Mouse (Mus musculus): ENCODE measurements at regions not wholly inside any gene's neighbourhood (a gene's known extent, or its start where the extent isn't known, plus 50 kb on each side); places are given as distances from the start of the nearest gene placed in this dataset.

- H3K4me3 ChIP-seq (ENCODE audit: low read depth, low read length): no peak overlapping the region
- no peaks in the 10 kb centered on the region for H3K4me1 ChIP-seq (ENCODE audit: insufficient read depth, low read depth, low read length)
- TF ChIP-seq CTCF (IDR thresholded peaks at IDR 0.05) (no peak), EP300 (IDR thresholded peaks at IDR 0.05) (no peak)
- H3K9me3 ChIP-seq (ENCODE audit: low read length): no peaks in the 10 kb centered on the region
- H3K27me3 ChIP-seq (replicated peaks; ENCODE audit: insufficient read depth, low read length): no peaks in the 10 kb centered on the region
- H3K27ac ChIP-seq (ENCODE audit: low read length): no peak overlapping the region
- H3K4me2 ChIP-seq (replicated peaks; ENCODE audit: low read depth, low read length): no peak overlapping the region
- H3K36me3 ChIP-seq (ENCODE audit: insufficient read depth, low read length): no peaks in the 10 kb centered on the region
- H3K9ac ChIP-seq (replicated peaks; ENCODE audit: low read depth): no peak overlapping the region
- 50% methylated on average over 4 of the region's 4 CpGs for WGBS
- ATAC-seq: no peak
- DNase-seq (ENCODE audit: low spot score): no peak
These were observed 85.6 kb downstream of the Fgf18 start for GRCm38 (mm10) chr11:33061570-33061969.

GRCm38 (mm10) chr11:33060352-33060751, 86.8 kb downstream of the Fgf18 start:
- no peaks in the 10 kb centered on the region for H3K27me3 ChIP-seq (replicated peaks; ENCODE audit: insufficient read depth, low read length)
- no peaks in the 10 kb centered on the region for H3K4me1 ChIP-seq (ENCODE audit: insufficient read depth, low read depth, low read length)
- no peaks in the 10 kb centered on the region for H3K9me3 ChIP-seq (ENCODE audit: low read length)
- no peak overlapping the region for H3K4me3 ChIP-seq (ENCODE audit: low read depth, low read length)
- no peak overlapping the region for H3K27ac ChIP-seq (ENCODE audit: low read length)
- H3K9ac ChIP-seq (replicated peaks; ENCODE audit: low read depth): no peak overlapping the region
- H3K4me2 ChIP-seq (replicated peaks; ENCODE audit: low read depth, low read length): no peak overlapping the region
- ATAC-seq: no peak
- DNase-seq (ENCODE audit: low spot score): no peak
- TF ChIP-seq EP300 (IDR thresholded peaks at IDR 0.05) (no peak), CTCF (IDR thresholded peaks at IDR 0.05) (no peak)
- 61% methylated on average over 3 of the region's 3 CpGs for WGBS
- no peaks in the 10 kb centered on the region for H3K36me3 ChIP-seq (ENCODE audit: insufficient read depth, low read length)

GRCm38 (mm10) chr11:33050216-33050615, 97.0 kb downstream of the Fgf18 start:
- no peaks in the 10 kb centered on the region for H3K9me3 ChIP-seq (ENCODE audit: low read length)
- H3K9ac ChIP-seq (replicated peaks; ENCODE audit: low read depth): no peak overlapping the region
- ATAC-seq: no peak
- no peaks in the 10 kb centered on the region for H3K27me3 ChIP-seq (replicated peaks; ENCODE audit: insufficient read depth, low read length)
- no peaks in the 10 kb centered on the region for H3K4me1 ChIP-seq (ENCODE audit: insufficient read depth, low read depth, low read length)
- TF ChIP-seq EP300 (IDR thresholded peaks at IDR 0.05) (no peak), CTCF (IDR thresholded peaks at IDR 0.05) (no peak)
- no peak overlapping the region for H3K4me2 ChIP-seq (replicated peaks; ENCODE audit: low read depth, low read length)
- H3K4me3 ChIP-seq (ENCODE audit: low read depth, low read length): no peak overlapping the region
- H3K27ac ChIP-seq (ENCODE audit: low read length): no peak overlapping the region
- WGBS: 69% methylated on average over 12 of the region's 12 CpGs
- DNase-seq (ENCODE audit: low spot score): no peak
- no peaks in the 10 kb centered on the region for H3K36me3 ChIP-seq (ENCODE audit: insufficient read depth, low read length)

- no peak for DNase-seq (ENCODE audit: low spot score)
- no peak overlapping the region for H3K9ac ChIP-seq (replicated peaks; ENCODE audit: low read depth)
- no peak overlapping the region for H3K4me3 ChIP-seq (ENCODE audit: low read depth, low read length)
- H3K36me3 ChIP-seq (ENCODE audit: insufficient read depth, low read length): no peaks in the 10 kb centered on the region
- 76% methylated on average over 10 of the region's 10 CpGs for WGBS
- no peak for ATAC-seq
- H3K9me3 ChIP-seq (ENCODE audit: low read length): no peaks in the 10 kb centered on the region
- TF ChIP-seq EP300 (IDR thresholded peaks at IDR 0.05): no peak
- no peak for TF ChIP-seq CTCF (IDR thresholded peaks at IDR 0.05)
- no peaks in the 10 kb centered on the region for H3K4me1 ChIP-seq (ENCODE audit: insufficient read depth, low read depth, low read length)
- no peak overlapping the region for H3K27ac ChIP-seq (ENCODE audit: low read length)
- H3K4me2 ChIP-seq (replicated peaks; ENCODE audit: low read depth, low read length): no peak overlapping the region
- no peaks in the 10 kb centered on the region for H3K27me3 ChIP-seq (replicated peaks; ENCODE audit: insufficient read depth, low read length)
These were observed 107.1 kb downstream of the Fgf18 start for GRCm38 (mm10) chr11:33039854-33040792.

DNA sequence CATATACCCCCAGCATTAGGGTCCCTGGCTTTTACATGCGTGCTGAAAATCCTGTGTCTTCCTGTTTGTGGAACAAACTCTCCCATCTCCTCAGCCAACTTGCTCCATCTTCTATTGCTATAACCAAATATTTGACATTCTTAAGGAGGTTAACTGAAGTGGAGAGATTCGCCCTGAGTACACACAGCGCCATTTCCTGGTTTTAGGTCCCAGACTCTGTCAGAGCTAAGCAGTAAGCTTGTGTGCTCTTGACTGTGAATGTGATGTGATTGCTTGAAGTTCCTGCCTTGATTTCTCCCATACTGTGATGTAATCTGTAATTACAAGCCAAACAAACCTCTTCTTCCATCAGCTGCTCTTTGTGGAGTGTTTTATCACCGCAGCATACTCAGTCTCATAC, 110.8 kb downstream of the Fgf18 start:
- no peaks in the 10 kb centered on the region for H3K4me1 ChIP-seq (ENCODE audit: insufficient read depth, low read depth, low read length)
- 53% methylated on average over 4 of the region's 4 CpGs for whole genome bisulfite sequencing
- peak; percentile 24 for DNase-seq (ENCODE audit: low spot score)
- no peak overlapping the region for H3K4me2 ChIP-seq (replicated peaks; ENCODE audit: low read depth, low read length)
- no peak for TF ChIP-seq CTCF (IDR thresholded peaks at IDR 0.05)
- TF ChIP-seq EP300 (IDR thresholded peaks at IDR 0.05): no peak
- no peaks in the 10 kb centered on the region for H3K9me3 ChIP-seq (ENCODE audit: low read length)
- H3K9ac ChIP-seq (replicated peaks; ENCODE audit: low read depth): no peak overlapping the region
- peak; percentile 56 for ATAC-seq
- no peak overlapping the region for H3K27ac ChIP-seq (ENCODE audit: low read length)
- H3K36me3 ChIP-seq (ENCODE audit: insufficient read depth, low read length): no peaks in the 10 kb centered on the region
- H3K27me3 ChIP-seq (replicated peaks; ENCODE audit: insufficient read depth, low read length): no peaks in the 10 kb centered on the region
- no peak overlapping the region for H3K4me3 ChIP-seq (ENCODE audit: low read depth, low read length)

- DNase-seq (ENCODE audit: low spot score): peak; percentile 14
- Histone ChIP-seq H3K9ac (replicated peaks; ENCODE audit: low read depth) (no peak overlapping the region), H3K27ac (ENCODE audit: low read length) (no peak overlapping the region), H3K4me3 (ENCODE audit: low read depth, low read length) (no peak overlapping the region), H3K9me3 (ENCODE audit: low read length) (no peaks in the 10 kb centered on the region), H3K4me1 (ENCODE audit: insufficient read depth, low read depth, low read length) (no peaks in the 10 kb centered on the region), H3K27me3 (replicated peaks; ENCODE audit: insufficient read depth, low read length) (no peaks in the 10 kb centered on the region), H3K4me2 (replicated peaks; ENCODE audit: low read depth, low read length) (no peak overlapping the region), H3K36me3 (ENCODE audit: insufficient read depth, low read length) (no peaks in the 10 kb centered on the region)
- ATAC-seq: no peak
- peak; percentile 75 for TF ChIP-seq CTCF (IDR thresholded peaks at IDR 0.05)
- TF ChIP-seq EP300 (IDR thresholded peaks at IDR 0.05): no peak
These were observed 118.3 kb downstream of the Fgf18 start for GRCm38 (mm10) chr11:33028920-33029319.

Measured in lung, postnatal 0 days (tissue).